Mouse (Mus musculus) small intestine, adult 2 months (tissue): ENCODE results near the gene Crip1.

Source experiments
- CTCF ChIP-seq: fragments of 200-500 bp; IDR thresholded peaks from 2 replicates; pipeline ENCODE4 v1.5.1; 2012; ENCODE audit warnings: low read depth, mild to moderate bottlenecking, control low read depth, inconsistent platforms, low read length, moderate library complexity, mixed read lengths; ENCODE audit not compliant: insufficient replicate concordance, insufficient read length; ENCODE audit errors: extremely low read depth
- POLR2A ChIP-seq: fragments of 200-500 bp; IDR thresholded peaks from 2 replicates; pipeline ENCODE4 v1.6.1; 2012; ENCODE audit warnings: low read depth, mild to moderate bottlenecking, control low read depth, inconsistent platforms, low read length, moderate library complexity

GRCm38 (mm10) chr12:113144886-113145285 is 1.2 kb upstream of the Crip1 start:
- TF ChIP-seq CTCF = no peak
- no peak for TF ChIP-seq POLR2A
